Mouse (Mus musculus) CD4-positive, CD25-positive, alpha-beta regulatory T cell, adult 2 months (primary cell): Measurements from ENCODE around the gene Immp2l.

ENCODE experiments used
- DNase-seq: peaks from one replicate; pipeline ENCODE4 v3.0.0-alpha.2; 2012; ENCODE audit warnings: low read depth, low spot score

The Immp2l gene

GRCm38 (mm10) chr12:41047085-41047766 is 23.3 kb downstream of the Immp2l start:
- no peak for DNase-seq

- no peak for DNase-seq
Measured at GRCm38 (mm10) chr12:41050945-41051344, 27.1 kb downstream of the Immp2l start.

- no peak for DNase-seq
Measured at GRCm38 (mm10) chr12:41052897-41053296, 29.0 kb downstream of the Immp2l start.

GRCm38 (mm10) chr12:41054006-41054791 is 30.3 kb downstream of the Immp2l start:
- DNase-seq: no peak

- no peak for DNase-seq
Measured at GRCm38 (mm10) chr12:41055941-41056340, 32.1 kb downstream of the Immp2l start.

GRCm38 (mm10) chr12:41063281-41063680 is 39.4 kb downstream of the Immp2l start:
- no peak for DNase-seq

- no peak for DNase-seq
Measured at GRCm38 (mm10) chr12:41081843-41082242, 58.0 kb downstream of the Immp2l start.

- DNase-seq: no peak
Measured at GRCm38 (mm10) chr12:41084370-41085089, 60.6 kb downstream of the Immp2l start.

- no peak for DNase-seq
Measured at GRCm38 (mm10) chr12:41089931-41090366, 66.1 kb downstream of the Immp2l start.

- no peak for DNase-seq
Measured at GRCm38 (mm10) chr12:41090771-41091170, 66.9 kb downstream of the Immp2l start.

GRCm38 (mm10) chr12:41091316-41091715 is 67.4 kb downstream of the Immp2l start:
- DNase-seq: no peak

- DNase-seq: peak; percentile 20
Measured at GRCm38 (mm10) chr12:41096045-41096444, 72.2 kb downstream of the Immp2l start.

GRCm38 (mm10) chr12:41097406-41097805 is 73.5 kb downstream of the Immp2l start:
- peak; percentile 75 for DNase-seq

GRCm38 (mm10) chr12:41109011-41109410 is 85.1 kb downstream of the Immp2l start:
- DNase-seq: no peak

GRCm38 (mm10) chr12:41111456-41111855 is 87.6 kb downstream of the Immp2l start:
- peak; percentile 33 for DNase-seq

GRCm38 (mm10) chr12:41112137-41112536 is 88.2 kb downstream of the Immp2l start:
- no peak for DNase-seq

GRCm38 (mm10) chr12:41118358-41118757 is 94.5 kb downstream of the Immp2l start:
- no peak for DNase-seq

GRCm38 (mm10) chr12:41119657-41120056 is 95.8 kb downstream of the Immp2l start:
- DNase-seq: no peak

GRCm38 (mm10) chr12:41123207-41123606 is 99.3 kb downstream of the Immp2l start:
- no peak for DNase-seq

GRCm38 (mm10) chr12:41134885-41135284 is 111.0 kb downstream of the Immp2l start:
- no peak for DNase-seq

- DNase-seq: no peak
Measured at GRCm38 (mm10) chr12:41159543-41159942, 135.7 kb downstream of the Immp2l start.

- peak; percentile 37 for DNase-seq
Measured at GRCm38 (mm10) chr12:41167802-41168201, 143.9 kb downstream of the Immp2l start.
